Mouse (Mus musculus) spleen, adult 2 months (tissue): ENCODE results near the gene 4933421I07Rik. TPM values are rescaled to one million over a fixed set of nuclear protein-coding genes. Genes with fewer than 3 reads are reported as not detected.

Source experiments
- DNase-seq, 2 experiments: peaks; one replicate each; pipeline versions ENCODE4 v3.0.0 to v3.0.0-alpha.2; 2012 to 2021; ENCODE audit warnings: low spot score in 2 of 2, low read depth in 1 of 2
- H3K27ac ChIP-seq: fragments of 200-500 bp; 2 replicates; pipeline ENCODE4 v1.5.1; 2012; ENCODE audit warnings: low read length, inconsistent platforms; ENCODE audit not compliant: insufficient read depth
- H3K27me3 ChIP-seq: fragments of 200-500 bp; 2 replicates; pipeline ENCODE4 v1.6.1; 2012; ENCODE audit warnings: mild to moderate bottlenecking, moderate library complexity, low read length, inconsistent platforms; ENCODE audit not compliant: control insufficient read depth, insufficient read depth
- H3K36me3 ChIP-seq: fragments of 200-500 bp; 2 replicates; pipeline ENCODE4 v1.6.1; 2012; ENCODE audit warnings: mild to moderate bottlenecking, low read length, inconsistent platforms; ENCODE audit not compliant: control insufficient read depth, insufficient read depth
- H3K4me1 ChIP-seq: fragments of 200-500 bp; 2 replicates; pipeline ENCODE4 v1.6.1; 2011; ENCODE audit warnings: inconsistent platforms; ENCODE audit not compliant: control insufficient read depth, insufficient read depth, insufficient read length
- H3K4me3 ChIP-seq: fragments of 200-500 bp; 2 replicates; pipeline ENCODE4 v1.5.1; 2011; ENCODE audit warnings: mild to moderate bottlenecking, inconsistent platforms; ENCODE audit not compliant: insufficient read depth, insufficient read length; ENCODE audit errors: extremely low read depth
- CTCF ChIP-seq: fragments of 200-500 bp; IDR thresholded peaks from 2 replicates; pipeline ENCODE4 v1.5.1; 2011; ENCODE audit warnings: mild to moderate bottlenecking, inconsistent platforms; ENCODE audit not compliant: insufficient read depth, insufficient read length, insufficient replicate concordance; ENCODE audit errors: extremely low read depth
- POLR2A ChIP-seq: fragments of 200-500 bp; IDR thresholded peaks from 2 replicates; pipeline ENCODE4 v1.6.1; 2011; ENCODE audit warnings: low read depth, low read length, inconsistent platforms
- WGBS: fragments of 180-500 bp; shearing (Covaris S2); methylation state at CpG from one replicate; pipeline ENCODE4 v1.1.7; 2018; 5-methylcytosine and 5-hydroxymethylcytosine counted together
- polyA plus RNA-seq: library from polyadenylated mRNA; depleted of rRNA; stranded (reverse); fragments of >200 nt; gene quantifications from 2 replicates; pipeline ENCODE4 v1.2.3, GENCODE M21; 2012; rRNA removed

The 4933421I07Rik gene
- not detected in 2 replicates for polyA plus RNA-seq

GRCm38 (mm10) chr7:42447850-42448249, at the start of gene 4933421I07Rik:
Gene 4933421I07Rik (minus strand): TSS chr7:42448120.
- H3K4me3 ChIP-seq: no peak within 1 kb of the TSS
- no peak for DNase-seq
- TF ChIP-seq CTCF (no peak), POLR2A (no peak)
- H3K27ac ChIP-seq: no peak within 1 kb of the TSS
- WGBS: 76% methylated on average over 5 of the region's 5 CpGs
- H3K36me3 ChIP-seq: no peaks in the 10 kb centered on the region
- no peaks in the 10 kb centered on the region for H3K27me3 ChIP-seq
- H3K4me1 ChIP-seq: no peaks in the 10 kb centered on the region

GRCm38 (mm10) chr7:42497356-42497755, 49.4 kb upstream of the 4933421I07Rik start:
- H3K27me3 ChIP-seq: no peaks in the 10 kb centered on the region
- TF ChIP-seq CTCF: no peak
- no peak for TF ChIP-seq POLR2A
- no peak overlapping the region for H3K4me3 ChIP-seq
- no peak for DNase-seq
- H3K36me3 ChIP-seq: peaks cover 2% of the 10 kb centered on the region; the same call in 1 of the 2 replicates
- WGBS: 97% methylated on average over 9 of the region's 9 CpGs
- H3K4me1 ChIP-seq: no peaks in the 10 kb centered on the region
- H3K27ac ChIP-seq: no peak overlapping the region

- no peak for DNase-seq
- 59% methylated on average over 1 of the region's 1 CpGs for WGBS
- no peaks in the 10 kb centered on the region for H3K4me1 ChIP-seq
- no peak for TF ChIP-seq CTCF
- no peak for TF ChIP-seq POLR2A
- peaks cover 2% of the 10 kb centered on the region; the same call in 1 of the 2 replicates for H3K36me3 ChIP-seq
- no peak overlapping the region for H3K4me3 ChIP-seq
- H3K27me3 ChIP-seq: no peaks in the 10 kb centered on the region
- H3K27ac ChIP-seq: no peak overlapping the region
Measured at GRCm38 (mm10) chr7:42496202-42496601, 48.3 kb upstream of the 4933421I07Rik start.

GRCm38 (mm10) chr7:42490859-42491258, 42.9 kb upstream of the 4933421I07Rik start:
- H3K27me3 ChIP-seq: no peaks in the 10 kb centered on the region
- H3K36me3 ChIP-seq: peaks cover 8% of the 10 kb centered on the region
- no peak overlapping the region for H3K27ac ChIP-seq
- WGBS: 13% methylated on average over 5 of the region's 5 CpGs
- H3K4me3 ChIP-seq: no peak overlapping the region
- no peak for TF ChIP-seq CTCF
- no peak for TF ChIP-seq POLR2A
- H3K4me1 ChIP-seq: peaks cover 3% of the 10 kb centered on the region; the same call in 1 of the 2 replicates
- peak in 1 of 2 experiments; percentile 2 for DNase-seq

GRCm38 (mm10) chr7:42490358-42490757, 42.4 kb upstream of the 4933421I07Rik start:
- Histone ChIP-seq H3K27me3 (no peaks in the 10 kb centered on the region), H3K4me3 (no peak overlapping the region), H3K4me1 (peaks cover 3% of the 10 kb centered on the region; the same call in 1 of the 2 replicates), H3K27ac (no peak overlapping the region), H3K36me3 (peaks cover 8% of the 10 kb centered on the region)
- WGBS: 30% methylated on average over 4 of the region's 4 CpGs
- DNase-seq: no peak
- TF ChIP-seq CTCF: no peak
- no peak for TF ChIP-seq POLR2A

GRCm38 (mm10) chr7:42454640-42455039, 6.7 kb upstream of the 4933421I07Rik start:
- Histone ChIP-seq H3K27me3 (no peaks in the 10 kb centered on the region), H3K4me3 (no peak overlapping the region), H3K36me3 (no peaks in the 10 kb centered on the region), H3K4me1 (no peaks in the 10 kb centered on the region), H3K27ac (no peak overlapping the region)
- no peak for DNase-seq
- 62% methylated on average over 4 of the region's 4 CpGs for WGBS
- TF ChIP-seq POLR2A: no peak
- TF ChIP-seq CTCF: no peak

- H3K4me1 ChIP-seq: no peaks in the 10 kb centered on the region
- TF ChIP-seq POLR2A (no peak), CTCF (peak; percentile 28; the same call in 1 of the 2 replicates)
- no peak for DNase-seq
- no peak overlapping the region for H3K27ac ChIP-seq
- 17% methylated on average over 3 of the region's 3 CpGs for WGBS
- no peaks in the 10 kb centered on the region for H3K27me3 ChIP-seq
- no peaks in the 10 kb centered on the region for H3K36me3 ChIP-seq
- H3K4me3 ChIP-seq: no peak overlapping the region
Measured at GRCm38 (mm10) chr7:42450618-42451017, 2.7 kb upstream of the 4933421I07Rik start.
